Mouse (Mus musculus) heart, adult 18-20 months (tissue): ENCODE measurements around the gene Cep68. TPM values are rescaled to one million over a fixed set of nuclear protein-coding genes. Genes with fewer than 3 reads are reported as not detected.
"Not testable (repeated sequence)": the region's sequence is repeated elsewhere in the genome, so short reads cannot be mapped to it uniquely, and the experiment has no call there.

ENCODE experiments used
- DNase-seq, 2 experiments: peaks; one replicate each; pipeline ENCODE4 v3.0.0; 2021 to 2022; ENCODE audit warnings: mixed read lengths in 1 of 2
- total RNA-seq, 2 experiments: library from RNA; stranded (reverse); gene quantifications; 2 replicates each; pipeline ENCODE4 v1.2.3; 2021

The Cep68 gene
- total RNA-seq, 2 experiments from 2014 or later = 38.5 to 43.5 TPM

- DNase-seq = no peak
These were observed 6.7 kb downstream of the Cep68 start for GRCm38 (mm10) chr11:20242366-20243056.

- no peak for DNase-seq
These were observed 7.9 kb downstream of the Cep68 start for GRCm38 (mm10) chr11:20241311-20241710.

GRCm38 (mm10) chr11:20240331-20240730 lies 8.9 kb downstream of the Cep68 start:
- no peak for DNase-seq

- peak in 1 of 2 experiments; percentile 34 for DNase-seq
These were observed 9.9 kb downstream of the Cep68 start for GRCm38 (mm10) chr11:20239279-20239861.

GRCm38 (mm10) chr11:20237976-20238375 lies 11.3 kb downstream of the Cep68 start:
- DNase-seq = no peak

- no peak for DNase-seq
These were observed 12.2 kb downstream of the Cep68 start for GRCm38 (mm10) chr11:20237018-20237417.

GRCm38 (mm10) chr11:20234233-20234632 lies 15.0 kb downstream of the Cep68 start:
- DNase-seq = no peak

GRCm38 (mm10) chr11:20232016-20232755 lies 17.0 kb downstream of the Cep68 start:
- DNase-seq = no peak

- peak; percentile 74 to 93 for DNase-seq
These were observed 17.9 kb downstream of the Cep68 start for GRCm38 (mm10) chr11:20231128-20231878.

GRCm38 (mm10) chr11:20230286-20230685 lies 18.9 kb downstream of the Cep68 start:
- no peak for DNase-seq

GRCm38 (mm10) chr11:20229311-20229710 lies 19.9 kb downstream of the Cep68 start:
- DNase-seq = no peak

- no peak for DNase-seq
These were observed 20.6 kb downstream of the Cep68 start for GRCm38 (mm10) chr11:20228666-20229065.

GRCm38 (mm10) chr11:20225938-20226337 lies 23.3 kb downstream of the Cep68 start:
- DNase-seq = no peak

- DNase-seq = no peak
These were observed 25.0 kb downstream of the Cep68 start for GRCm38 (mm10) chr11:20224196-20224595.

GRCm38 (mm10) chr11:20221671-20222070 lies 27.6 kb downstream of the Cep68 start:
- DNase-seq = not testable (repeated sequence)

- no peak for DNase-seq
These were observed 32.0 kb downstream of the Cep68 start for GRCm38 (mm10) chr11:20217227-20217626.

- no peak for DNase-seq
These were observed 32.8 kb downstream of the Cep68 start for GRCm38 (mm10) chr11:20216415-20216814.

GRCm38 (mm10) chr11:20214779-20215178 lies 34.5 kb downstream of the Cep68 start:
- no peak for DNase-seq

- no peak for DNase-seq
These were observed 37.4 kb downstream of the Cep68 start for GRCm38 (mm10) chr11:20211838-20212237.

- no peak for DNase-seq
These were observed 41.6 kb downstream of the Cep68 start for GRCm38 (mm10) chr11:20207589-20207988.

GRCm38 (mm10) chr11:20206626-20207223 lies 42.5 kb downstream of the Cep68 start:
- no peak for DNase-seq

GRCm38 (mm10) chr11:20205538-20205937 lies 43.7 kb downstream of the Cep68 start:
- no peak for DNase-seq
